Mouse (Mus musculus) embryonic facial prominence, embryonic 13.5 days (tissue): Measurements from ENCODE around the gene Tpra1. TPM values are rescaled to one million over a fixed set of nuclear protein-coding genes. Genes with fewer than 3 reads are reported as not detected.

ENCODE experiments used
- ATAC-seq: fragments of 200-750 bp; cut with Nextera tagmentation; 2 replicates; pipeline ENCODE4 v1.8.0; 2017; ENCODE audit warnings: low read depth; ENCODE audit not compliant: insufficient number of reproducible peaks, insufficient read depth, low FRiP score, low TSS enrichment
- H3K27ac ChIP-seq: fragments of 300-500 bp; sonication (generic); 2 replicates; pipeline ENCODE4 v1.5.1; 2015; ENCODE audit warnings: moderate library complexity, mild to moderate bottlenecking, inconsistent platforms
- H3K27me3 ChIP-seq: fragments of 300-500 bp; sonication (generic); 2 replicates; pipeline ENCODE4 v1.6.1; 2015; ENCODE audit warnings: mild to moderate bottlenecking, inconsistent platforms
- H3K36me3 ChIP-seq: fragments of 300-500 bp; sonication (generic); 2 replicates; pipeline ENCODE4 v1.6.1; 2015; ENCODE audit warnings: mild to moderate bottlenecking, inconsistent platforms
- H3K4me1 ChIP-seq: fragments of 300-500 bp; sonication (generic); 2 replicates; pipeline ENCODE4 v1.6.1; 2015; ENCODE audit warnings: inconsistent platforms
- H3K4me2 ChIP-seq: fragments of 300-500 bp; sonication (generic); 2 replicates; pipeline ENCODE4 v1.6.1; 2015; ENCODE audit warnings: moderate library complexity, mild to moderate bottlenecking, inconsistent platforms
- H3K4me3 ChIP-seq: fragments of 300-500 bp; sonication (generic); 2 replicates; pipeline ENCODE4 v1.5.1; 2015; ENCODE audit warnings: mild to moderate bottlenecking, inconsistent platforms
- H3K9ac ChIP-seq: fragments of 300-500 bp; sonication (generic); 2 replicates; pipeline ENCODE4 v1.6.1; 2015; ENCODE audit warnings: mild to moderate bottlenecking, inconsistent platforms
- H3K9me3 ChIP-seq: fragments of 300-500 bp; sonication (generic); 2 replicates; pipeline ENCODE4 v1.6.1; 2016; ENCODE audit warnings: inconsistent platforms
- WGBS: fragments of 180-500 bp; shearing (Covaris S2); methylation state at CpG from one replicate; pipeline ENCODE4 v1.1.7; 2015; ENCODE audit warnings: mixed read lengths; 5-methylcytosine and 5-hydroxymethylcytosine counted together
- polyA plus RNA-seq: library from polyadenylated mRNA; unstranded; fragments of >200 nt; fragmentation: Nextera tagmentation; extraction: Ambion mirVana; gene quantifications from 2 replicates; pipeline ENCODE4 v1.2.1, GENCODE M21; 2015

Tpra1 gene
- polyA plus RNA-seq, 1 experiment from 2014 or later: 93.5 TPM

DNA sequence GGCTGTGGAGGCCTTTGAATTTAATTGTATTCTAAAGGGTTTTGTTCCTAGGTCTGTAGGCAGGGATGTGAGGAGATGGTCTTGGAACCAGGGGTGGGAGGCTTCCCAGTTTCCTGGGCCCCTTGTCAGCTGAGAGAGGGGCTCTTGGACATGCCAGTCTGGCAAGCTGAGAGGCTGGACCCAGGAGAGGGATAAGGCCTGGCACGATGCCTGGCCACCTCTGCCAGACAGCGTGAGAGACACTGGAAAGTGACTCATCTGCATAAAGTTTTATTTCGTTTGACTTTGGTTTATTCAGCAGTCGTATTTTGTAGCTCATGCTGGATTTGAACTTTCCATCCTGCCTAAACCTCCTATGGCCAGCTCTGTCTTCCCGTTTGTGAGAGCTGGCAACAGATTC is 26.5 kb downstream of the Tpra1 start:
- Histone ChIP-seq H3K36me3 (no peaks in the 10 kb centered on the region), H3K4me3 (no peak overlapping the region), H3K4me2 (no peak overlapping the region), H3K27ac (no peak overlapping the region), H3K4me1 (peaks cover 38% of the 10 kb centered on the region), H3K9me3 (no peaks in the 10 kb centered on the region), H3K9ac (no peak overlapping the region), H3K27me3 (no peaks in the 10 kb centered on the region; the same call in 1 of the 2 replicates)
- ATAC-seq: no peak
- WGBS: 72% methylated on average over 5 of the region's 5 CpGs

DNA sequence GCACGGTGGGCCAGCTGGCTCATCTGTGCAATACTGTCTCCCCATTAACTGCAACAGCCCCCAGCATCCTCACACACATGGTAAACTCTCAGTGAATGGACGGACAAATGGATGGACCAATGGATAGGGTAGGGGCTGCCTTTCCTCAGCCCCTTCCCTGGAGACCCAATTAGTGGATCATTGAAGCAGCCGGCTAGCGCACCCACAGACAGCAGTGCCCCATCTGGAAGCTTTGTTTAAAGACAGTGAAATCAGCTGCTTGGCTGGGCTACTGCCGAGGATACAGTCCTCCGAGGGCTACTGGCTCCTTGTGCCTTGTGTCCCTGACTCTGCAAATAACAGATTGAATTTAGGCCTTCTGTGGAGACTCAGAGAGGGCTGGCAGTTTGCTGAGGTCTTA is 27.4 kb downstream of the Tpra1 start:
- H3K4me2 ChIP-seq: no peak overlapping the region
- peaks cover 37% of the 10 kb centered on the region for H3K4me1 ChIP-seq
- WGBS: 58% methylated on average over 6 of the region's 6 CpGs

DNA sequence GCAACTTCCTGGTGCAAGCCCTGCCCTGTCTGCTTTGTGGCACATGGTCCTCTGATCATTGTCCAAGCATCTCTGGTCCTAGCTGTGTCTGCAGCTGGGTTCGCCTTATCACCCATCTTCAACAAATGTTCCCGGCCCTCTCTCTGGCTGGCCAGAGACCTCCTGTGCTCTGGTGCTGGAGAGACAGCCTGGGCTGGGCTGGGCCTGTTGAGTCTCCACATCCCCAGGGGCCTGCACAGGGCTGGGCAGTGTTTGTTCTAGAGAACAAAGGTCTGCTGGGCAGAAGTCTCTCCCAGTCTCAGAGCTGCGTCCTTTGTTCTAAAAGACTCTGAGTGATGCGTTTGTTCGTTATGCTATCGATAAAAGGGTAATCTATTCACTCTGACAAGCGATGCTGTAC is 28.0 kb downstream of the Tpra1 start:
- Histone ChIP-seq H3K4me3 (no peak overlapping the region), H3K9me3 (no peaks in the 10 kb centered on the region), H3K36me3 (no peaks in the 10 kb centered on the region), H3K27me3 (peaks cover 4% of the 10 kb centered on the region), H3K9ac (0 out of 2 replicates have a peak overlapping the region, but pooled peaks have one; percentile 0), H3K27ac (no peak overlapping the region), H3K4me1 (peaks cover 36% of the 10 kb centered on the region), H3K4me2 (no peak overlapping the region)
- 78% methylated on average over 7 of the region's 7 CpGs for WGBS
- no peak for ATAC-seq

More for the DNA sequence above, 27.4 kb downstream of the Tpra1 start:
- Histone ChIP-seq H3K4me3 (no peak overlapping the region), H3K27ac (no peak overlapping the region), H3K27me3 (no peaks in the 10 kb centered on the region; the same call in 1 of the 2 replicates), H3K9ac (no peak overlapping the region), H3K36me3 (no peaks in the 10 kb centered on the region), H3K9me3 (no peaks in the 10 kb centered on the region)
- no peak for ATAC-seq

DNA sequence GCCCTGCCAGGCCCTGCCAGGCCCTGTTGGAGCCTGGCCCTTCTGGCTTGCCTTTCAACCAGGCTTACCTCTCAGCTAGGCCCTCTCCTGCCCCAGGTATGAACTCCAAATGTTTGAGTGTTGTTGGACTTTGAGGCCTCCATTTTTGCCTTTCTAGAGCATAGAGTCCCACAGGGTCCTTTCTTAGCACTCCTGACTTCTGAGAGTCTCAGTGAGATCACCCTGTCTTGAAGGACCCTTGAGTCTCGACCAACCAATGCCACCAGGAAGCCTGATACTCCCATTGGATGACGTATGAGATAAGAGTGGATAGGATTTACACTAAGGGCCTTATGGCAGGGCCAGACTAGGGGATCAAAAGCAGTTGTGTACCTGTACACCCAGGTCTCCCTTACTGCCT is 29.4 kb downstream of the Tpra1 start:
- no peak overlapping the region for H3K4me2 ChIP-seq
- H3K27me3 ChIP-seq: peaks cover 4% of the 10 kb centered on the region
- ATAC-seq: no peak
- WGBS: 71% methylated on average over 2 of the region's 2 CpGs
- H3K4me3 ChIP-seq: no peak overlapping the region
- no peak overlapping the region for H3K27ac ChIP-seq
- H3K9ac ChIP-seq: no peak overlapping the region
- no peaks in the 10 kb centered on the region for H3K9me3 ChIP-seq
- H3K4me1 ChIP-seq: peaks cover 29% of the 10 kb centered on the region
- H3K36me3 ChIP-seq: no peaks in the 10 kb centered on the region

DNA sequence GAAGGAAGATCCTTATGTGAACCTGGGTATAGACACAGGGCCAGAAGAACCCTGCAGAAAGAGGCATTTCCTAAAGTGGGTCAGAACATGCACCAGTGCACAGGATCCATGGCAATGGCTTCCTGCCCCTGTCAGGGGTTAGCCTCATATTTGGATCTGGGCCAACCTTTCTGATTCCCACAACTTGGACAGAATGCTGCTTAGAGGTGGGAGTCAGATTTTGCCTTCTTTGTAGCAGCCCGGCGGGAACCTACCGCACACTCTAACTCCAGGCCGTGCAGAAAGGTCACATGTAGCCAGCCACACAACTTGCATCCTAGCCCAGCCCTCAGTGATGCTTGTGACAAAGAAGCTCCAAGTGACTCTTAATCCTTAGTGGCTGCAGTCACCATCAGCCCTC is 32.1 kb downstream of the Tpra1 start:
- H3K9ac ChIP-seq: no peak overlapping the region
- no peak overlapping the region for H3K4me3 ChIP-seq
- no peaks in the 10 kb centered on the region for H3K36me3 ChIP-seq
- H3K27me3 ChIP-seq: peaks cover 4% of the 10 kb centered on the region; the same call in 1 of the 2 replicates
- H3K27ac ChIP-seq: no peak overlapping the region
- ATAC-seq: no peak
- H3K9me3 ChIP-seq: no peaks in the 10 kb centered on the region
- H3K4me1 ChIP-seq: peaks cover 36% of the 10 kb centered on the region
- 55% methylated on average over 4 of the region's 4 CpGs for WGBS
- no peak overlapping the region for H3K4me2 ChIP-seq

DNA sequence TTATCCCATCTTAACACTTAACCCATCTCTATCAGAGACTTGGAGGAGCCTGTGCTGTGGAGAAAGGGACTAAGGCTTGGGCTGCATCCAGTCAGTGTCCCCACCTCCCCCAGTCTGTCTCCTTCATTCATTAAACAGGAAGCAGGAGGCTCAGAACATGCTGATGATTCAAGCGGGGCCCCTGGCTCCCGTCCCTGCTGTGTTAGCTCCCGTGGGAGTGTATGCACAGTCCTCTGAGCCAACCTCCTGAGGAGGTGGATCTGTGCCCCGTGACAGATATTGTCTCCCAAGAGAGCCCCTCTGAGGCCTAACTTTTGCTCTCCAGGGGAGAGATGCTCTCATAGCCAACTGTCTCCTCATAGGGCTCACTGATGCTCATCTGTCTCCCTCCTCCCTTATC is 32.8 kb downstream of the Tpra1 start:
- Histone ChIP-seq H3K4me2 (no peak overlapping the region), H3K4me3 (no peak overlapping the region), H3K9ac (no peak overlapping the region), H3K27ac (no peak overlapping the region), H3K27me3 (peaks cover 4% of the 10 kb centered on the region; the same call in 1 of the 2 replicates), H3K36me3 (no peaks in the 10 kb centered on the region), H3K9me3 (no peaks in the 10 kb centered on the region), H3K4me1 (peaks cover 43% of the 10 kb centered on the region)
- no peak for ATAC-seq
- WGBS: 20% methylated on average over 4 of the region's 4 CpGs

DNA sequence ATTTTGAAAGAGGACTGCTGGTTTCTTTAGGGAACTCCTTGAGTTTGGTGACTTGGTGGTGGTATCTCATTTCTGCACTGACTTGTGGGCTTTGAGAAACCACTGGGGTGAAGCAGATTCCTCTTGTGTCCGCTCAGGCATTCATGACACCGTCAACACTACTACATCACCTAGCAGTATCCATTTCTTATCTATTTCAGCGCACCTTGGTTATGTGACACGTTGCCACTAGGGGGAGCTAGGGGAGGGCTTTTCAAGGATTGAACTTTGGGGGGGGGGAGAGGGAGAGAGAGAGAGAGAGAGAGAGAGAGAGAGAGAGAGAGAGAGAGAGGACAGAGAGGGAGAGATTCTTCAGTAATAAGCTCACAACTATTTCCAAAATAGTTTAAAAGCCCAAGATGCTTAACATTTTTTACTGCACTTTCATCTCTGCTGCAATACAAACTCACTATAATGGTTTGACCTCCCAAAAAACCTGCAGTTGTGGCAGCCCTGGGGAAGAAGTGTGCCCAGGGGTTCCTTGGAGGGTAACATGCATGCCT is 33.8 kb downstream of the Tpra1 start:
- Histone ChIP-seq H3K4me3 (no peak overlapping the region), H3K27ac (no peak overlapping the region), H3K36me3 (no peaks in the 10 kb centered on the region), H3K4me1 (peaks cover 50% of the 10 kb centered on the region), H3K4me2 (no peak overlapping the region), H3K9ac (no peak overlapping the region), H3K27me3 (peaks cover 4% of the 10 kb centered on the region; the same call in 1 of the 2 replicates), H3K9me3 (no peaks in the 10 kb centered on the region)
- no peak for ATAC-seq
- 12% methylated on average over 4 of the region's 4 CpGs for WGBS

DNA sequence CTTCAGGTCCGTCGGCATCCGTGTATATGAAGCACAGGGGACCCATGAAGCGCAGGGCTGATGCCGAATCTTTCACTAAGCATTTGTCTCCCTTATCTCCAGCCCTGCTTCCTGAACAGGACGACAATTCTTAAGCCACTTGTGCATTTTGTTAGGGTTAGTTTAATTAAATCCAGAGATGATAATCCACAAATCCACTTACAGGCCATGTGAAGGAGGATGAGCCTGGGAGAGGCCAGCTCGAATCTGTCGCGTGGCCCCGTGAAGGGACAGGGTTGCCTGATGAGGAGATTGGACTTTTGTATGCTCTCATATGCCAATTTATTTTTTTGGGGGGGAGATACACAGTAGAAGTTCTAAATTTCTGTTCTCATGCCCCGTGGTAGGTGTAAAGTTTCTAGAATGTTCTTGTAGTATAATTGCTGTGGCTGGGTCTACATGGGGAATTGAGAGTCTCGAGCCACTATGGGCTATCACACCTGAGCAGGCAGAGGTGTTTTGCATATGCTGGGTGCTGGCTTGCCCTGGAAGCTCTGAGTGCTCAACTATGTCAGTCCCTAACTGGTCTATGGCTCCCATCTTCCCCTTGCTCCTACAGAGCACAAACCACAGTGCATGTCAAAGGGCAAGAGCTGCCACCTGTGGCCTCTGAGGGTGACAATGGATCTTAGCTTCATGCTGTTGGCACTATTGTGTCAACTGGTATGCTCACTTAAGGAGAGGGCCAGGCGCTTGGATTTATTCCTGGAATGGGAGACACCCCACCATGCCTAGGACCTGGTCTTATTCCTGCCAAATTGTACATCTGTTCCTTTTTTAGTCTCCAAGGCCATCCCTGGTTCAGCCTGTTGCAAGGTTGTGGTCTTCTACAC is 34.5 kb downstream of the Tpra1 start:
- WGBS: 49% methylated on average over 13 of the region's 13 CpGs
- H3K9me3 ChIP-seq: no peaks in the 10 kb centered on the region
- no peak overlapping the region for H3K27ac ChIP-seq
- peaks cover 4% of the 10 kb centered on the region; the same call in 1 of the 2 replicates for H3K27me3 ChIP-seq
- ATAC-seq: no peak
- peaks cover 50% of the 10 kb centered on the region for H3K4me1 ChIP-seq
- no peak overlapping the region for H3K4me2 ChIP-seq
- H3K36me3 ChIP-seq: no peaks in the 10 kb centered on the region
- H3K4me3 ChIP-seq: no peak overlapping the region
- no peak overlapping the region for H3K9ac ChIP-seq

DNA sequence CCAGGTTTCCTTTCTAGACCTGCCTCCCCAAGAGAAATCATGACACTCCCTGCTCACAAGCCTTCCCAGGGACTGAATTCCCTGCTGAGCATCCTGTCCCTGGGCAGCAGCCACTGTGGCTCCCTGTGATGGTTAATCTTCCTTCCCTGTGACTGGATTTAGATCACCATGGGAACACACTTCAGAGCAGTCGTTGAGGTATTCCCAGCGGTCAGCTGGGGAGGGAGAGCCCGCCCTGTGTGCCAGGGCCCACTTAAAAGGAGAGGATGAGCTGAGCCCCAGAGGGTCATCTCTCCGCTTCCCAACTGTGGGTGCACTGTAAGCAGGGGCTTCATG is 35.1 kb downstream of the Tpra1 start:
- Histone ChIP-seq H3K9me3 (no peaks in the 10 kb centered on the region), H3K27me3 (peaks cover 4% of the 10 kb centered on the region; the same call in 1 of the 2 replicates), H3K4me1 (peaks cover 54% of the 10 kb centered on the region), H3K36me3 (no peaks in the 10 kb centered on the region), H3K9ac (no peak overlapping the region), H3K4me3 (no peak overlapping the region), H3K27ac (no peak overlapping the region), H3K4me2 (no peak overlapping the region)
- ATAC-seq: no peak
- 37% methylated on average over 4 of the region's 4 CpGs for WGBS

DNA sequence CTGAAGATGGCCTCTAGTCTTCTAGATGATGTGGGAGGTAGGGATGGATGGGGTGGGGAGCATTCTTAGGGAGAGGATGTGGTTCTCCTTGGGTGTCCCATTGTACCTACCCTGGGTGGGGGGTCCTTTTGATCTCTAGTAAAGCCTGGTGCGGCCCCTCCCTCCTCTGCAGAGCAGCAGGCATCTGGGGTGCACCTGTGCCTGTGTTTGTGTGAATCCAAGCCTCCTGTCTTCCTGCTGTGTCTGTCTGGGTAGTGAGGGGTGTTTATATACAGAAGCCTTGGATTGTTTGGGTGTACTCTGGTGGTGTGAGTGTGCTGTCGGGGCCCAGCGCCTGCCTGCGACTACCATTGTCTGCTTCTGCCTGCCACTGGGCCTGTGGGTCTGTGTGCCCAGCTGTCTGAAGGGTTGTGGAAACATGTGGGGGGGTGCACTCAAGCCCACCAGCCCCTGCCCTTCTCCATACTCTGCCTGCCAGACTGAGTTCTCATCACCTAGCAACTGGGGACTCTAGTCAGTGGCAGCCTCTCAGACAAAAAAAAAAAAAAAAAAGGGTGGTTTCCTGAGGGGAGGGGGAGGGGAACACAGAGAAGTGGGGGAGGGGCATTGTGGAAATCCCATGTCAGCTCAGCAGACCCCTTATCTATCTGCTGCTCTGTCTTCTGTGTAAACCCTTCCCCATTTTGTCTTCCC is 36.1 kb downstream of the Tpra1 start:
- WGBS: 38% methylated on average over 4 of the region's 4 CpGs
- Histone ChIP-seq H3K4me3 (no peak overlapping the region), H3K36me3 (no peaks in the 10 kb centered on the region), H3K9ac (no peak overlapping the region), H3K4me1 (peaks cover 62% of the 10 kb centered on the region), H3K27ac (no peak overlapping the region), H3K4me2 (no peak overlapping the region), H3K27me3 (peaks cover 4% of the 10 kb centered on the region; the same call in 1 of the 2 replicates), H3K9me3 (no peaks in the 10 kb centered on the region)
- ATAC-seq: no peak

DNA sequence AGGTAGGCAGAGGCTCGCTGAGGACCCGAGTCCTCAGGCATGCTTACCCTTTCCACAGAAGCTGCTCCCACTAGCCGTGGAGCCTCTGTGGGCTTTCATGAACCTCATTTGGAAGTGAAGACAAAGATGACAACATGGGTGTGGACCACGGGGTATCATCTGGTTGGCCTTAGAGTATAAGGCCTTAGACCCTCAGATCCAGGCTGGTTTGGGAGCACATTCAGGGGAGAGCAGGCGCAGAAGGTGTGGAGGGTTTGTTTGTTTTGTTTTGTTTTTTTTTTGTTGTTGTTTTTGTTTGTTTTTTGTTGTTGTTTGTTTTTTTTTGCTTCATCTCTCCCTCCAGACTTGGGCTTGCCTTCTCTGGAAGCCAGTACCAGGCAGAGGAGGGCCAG is 36.6 kb downstream of the Tpra1 start:
- Histone ChIP-seq H3K27ac (peak overlapping the region; percentile 73), H3K9ac (no peak overlapping the region), H3K36me3 (no peaks in the 10 kb centered on the region), H3K4me1 (peaks cover 62% of the 10 kb centered on the region), H3K4me2 (no peak overlapping the region), H3K4me3 (no peak overlapping the region), H3K9me3 (no peaks in the 10 kb centered on the region), H3K27me3 (peaks cover 4% of the 10 kb centered on the region; the same call in 1 of the 2 replicates)
- no peak for ATAC-seq
- 64% methylated on average over 5 of the region's 5 CpGs for WGBS
